In genomic region chr8:54076301-54076700, GRCm38 (mm10) we compare ENCODE assay signal across 9 mouse cellular contexts. TPM values are rescaled to one million over a fixed set of nuclear protein-coding genes. Genes with fewer than 3 reads are reported as not detected.
DNase-seq lines count a peak whose midpoint lies in the region; ATAC-seq and TF ChIP-seq lines count a peak whose summit lies in the region.
"Had no signal": no experiment of that assay in that cellular context is flagged by ENCODE, and none has a peak within 500 bp of the region (broad histone marks: within the 10 kb centered on the region; RNA-seq: fewer than 3 reads in every experiment).

No protein-coding gene starts in this region.

- no peak for ATAC-seq in kidney, embryonic 16.5 days (ENCODE audit: low FRiP score, low TSS enrichment)
- no peak for ATAC-seq in embryonic facial prominence, embryonic 15.5 days (ENCODE audit: insufficient number of reproducible peaks, low FRiP score, low TSS enrichment, low read depth)
- ATAC-seq in neural tube, embryonic 13.5 days (ENCODE audit: low read depth), result no peak

- TF ChIP-seq CTCF in thymus, adult 2 months (IDR thresholded peaks at IDR 0.05; ENCODE audit: borderline replicate concordance, control insufficient read depth, extremely low read depth, insufficient read depth, low read length, poor library complexity), result no peak

- H3K4me1 ChIP-seq in kidney, embryonic 16.5 days (ENCODE audit: insufficient read depth, low read length), result peaks cover 16% of the 10 kb centered on the region
- no peaks in the 10 kb centered on the region for H3K4me1 ChIP-seq in embryonic facial prominence, embryonic 15.5 days
- H3K4me1 ChIP-seq in limb, embryonic 10.5 days, result peaks cover 23% of the 10 kb centered on the region
- peaks cover 18% of the 10 kb centered on the region for H3K4me1 ChIP-seq in neural tube, embryonic 13.5 days (replicated peaks)
- H3K4me1 ChIP-seq in thymus, adult 2 months (replicated peaks; ENCODE audit: control insufficient read depth, insufficient read depth, low read length), result peaks cover 3% of the 10 kb centered on the region; the same call in 1 of the 2 replicates

- no peaks in the 10 kb centered on the region for H3K36me3 ChIP-seq in kidney, embryonic 16.5 days (ENCODE audit: insufficient read depth, low read length)
- H3K36me3 ChIP-seq in embryonic facial prominence, embryonic 15.5 days, result no peaks in the 10 kb centered on the region
- H3K36me3 ChIP-seq in limb, embryonic 10.5 days, result no peaks in the 10 kb centered on the region
- H3K36me3 ChIP-seq in neural tube, embryonic 13.5 days, result no peaks in the 10 kb centered on the region
- H3K36me3 ChIP-seq in thymus, adult 2 months (ENCODE audit: control insufficient read depth, insufficient read depth, low read length), result no peaks in the 10 kb centered on the region
- H3K36me3 ChIP-seq: G1E had no signal

- DNase-seq in kidney, postnatal 25 days, result no peak
- DNase-seq in limb, embryonic 10.5 days (ENCODE audit: low spot score), result no peak
- DNase-seq in urinary bladder, postnatal 36 days (ENCODE audit: low spot score in 2 of 2), result no peak
- DNase-seq in thymus, adult 2 months, result no peak
- no peak for DNase-seq in layer of hippocampus, adult 18-20 months (ENCODE audit: low spot score in 2 of 2)

- peak overlapping the region; percentile 76 for H3K4me2 ChIP-seq in kidney, embryonic 16.5 days (replicated peaks; ENCODE audit: low read depth, low read length)
- H3K4me2 ChIP-seq in embryonic facial prominence, embryonic 15.5 days (replicated peaks), result peak overlapping the region; percentile 80
- H3K4me2 ChIP-seq in neural tube, embryonic 13.5 days, result peak overlapping the region; percentile 82

- no peak overlapping the region; the same call in 1 of the 2 replicates for H3K9ac ChIP-seq in kidney, embryonic 16.5 days (replicated peaks; ENCODE audit: low read length)
- no peak overlapping the region for H3K9ac ChIP-seq in embryonic facial prominence, embryonic 15.5 days
- H3K9ac ChIP-seq in neural tube, embryonic 13.5 days, result peak overlapping the region; percentile 86; the same call in 1 of the 2 replicates

- no peak for TF ChIP-seq POLR2A in thymus, adult 2 months (IDR thresholded peaks at IDR 0.05; ENCODE audit: control insufficient read depth, extremely low read depth, insufficient read depth, low read length, poor library complexity)

- H3K9me3 ChIP-seq in kidney, embryonic 16.5 days (ENCODE audit: low read length), result no peaks in the 10 kb centered on the region
- H3K9me3 ChIP-seq in embryonic facial prominence, embryonic 15.5 days (replicated peaks), result no peaks in the 10 kb centered on the region
- H3K9me3 ChIP-seq in limb, embryonic 10.5 days (replicated peaks), result no peaks in the 10 kb centered on the region
- H3K9me3 ChIP-seq in neural tube, embryonic 13.5 days, result no peaks in the 10 kb centered on the region

- no peak overlapping the region for H3K27ac ChIP-seq in kidney, embryonic 16.5 days (ENCODE audit: low read length)
- no peak overlapping the region for H3K27ac ChIP-seq in embryonic facial prominence, embryonic 15.5 days (replicated peaks)
- peak overlapping the region; percentile 96 for H3K27ac ChIP-seq in limb, embryonic 10.5 days
- H3K27ac ChIP-seq in neural tube, embryonic 13.5 days (replicated peaks), result no peak overlapping the region
- H3K27ac ChIP-seq in thymus, adult 2 months (ENCODE audit: control insufficient read depth, insufficient read depth, low read length), result no peak overlapping the region

- WGBS in kidney, embryonic 16.5 days, result 75% methylated on average over 1 of the region's 1 CpGs
- WGBS in embryonic facial prominence, embryonic 15.5 days, result 56% methylated on average over 1 of the region's 1 CpGs
- WGBS in limb, embryonic 10.5 days, result 44% methylated on average over 1 of the region's 1 CpGs
- 63% methylated on average over 1 of the region's 1 CpGs for WGBS in neural tube, embryonic 13.5 days
- 90% methylated on average over 1 of the region's 1 CpGs for WGBS in thymus, adult 2 months

- no peaks in the 10 kb centered on the region; the same call in 1 of the 2 replicates for H3K27me3 ChIP-seq in kidney, embryonic 16.5 days (ENCODE audit: insufficient read depth, low read length)
- no peaks in the 10 kb centered on the region for H3K27me3 ChIP-seq in embryonic facial prominence, embryonic 15.5 days
- no peaks in the 10 kb centered on the region for H3K27me3 ChIP-seq in limb, embryonic 10.5 days (ENCODE audit: low read depth, poor library complexity, severe bottlenecking)
- H3K27me3 ChIP-seq in neural tube, embryonic 13.5 days, result no peaks in the 10 kb centered on the region
- H3K27me3 ChIP-seq in thymus, adult 2 months (ENCODE audit: control insufficient read depth, insufficient read depth, low read length), result peaks cover 10% of the 10 kb centered on the region; the same call in 1 of the 2 replicates

- peak overlapping the region; percentile 74 for H3K4me3 ChIP-seq in kidney, embryonic 16.5 days (ENCODE audit: low read length)
- no peak overlapping the region for H3K4me3 ChIP-seq in embryonic facial prominence, embryonic 15.5 days (replicated peaks)
- peak overlapping the region; percentile 83 for H3K4me3 ChIP-seq in limb, embryonic 10.5 days
- peak overlapping the region; percentile 88 for H3K4me3 ChIP-seq in neural tube, embryonic 13.5 days
- H3K4me3 ChIP-seq in thymus, adult 2 months (ENCODE audit: control insufficient read depth, insufficient read depth, low read length), result no peak overlapping the region

RNA-seq across cellular contexts. Expression of gene Vegfc, which starts 1.1 kb away (rescaled TPM):
- polyA plus RNA-seq in kidney, embryonic 16.5 days (2015; fragmentation: Nextera tagmentation; extraction: Ambion mirVana), result 4.9 and 6.9 TPM in 2 replicates
- polyA plus RNA-seq in embryonic facial prominence, embryonic 15.5 days (2015; fragmentation: Nextera tagmentation; extraction: Ambion mirVana), result 8.5 and 10.4 TPM in 2 replicates
- polyA plus RNA-seq in limb, embryonic 10.5 days (2016; fragmentation: Nextera tagmentation; extraction: Ambion mirVana), result 8.0 and 8.8 TPM in 2 replicates
- polyA plus RNA-seq in neural tube, embryonic 13.5 days (2015; fragmentation: Nextera tagmentation; extraction: Ambion mirVana), result 4.6 and 5.9 TPM in 2 replicates
- 1.1 and 1.2 TPM in 2 replicates for polyA plus RNA-seq in thymus, adult 2 months (2012; rRNA removed)
- 1 to 10 TPM; 1.7 to 2.4 TPM for total RNA-seq in layer of hippocampus, adult 18-20 months (2021)
- polyA plus RNA-seq: G1E had no signal

Comparison
In these comparisons a context has a peak if more than half of its experiments do, and no peak if none do; other contexts are left out.
1. H3K4me3 ChIP-seq: peak in kidney, embryonic 16.5 days (single experiment), limb, embryonic 10.5 days (single experiment) and neural tube, embryonic 13.5 days (single experiment); none in embryonic facial prominence, embryonic 15.5 days (single experiment) and thymus, adult 2 months (single experiment).
2. Peak in every context shown above with its lines, with median percentiles within 50 percentile points of each other: H3K4me2 ChIP-seq.